Mouse (Mus musculus) activated CD4-positive, CD25-positive, alpha-beta regulatory T cell, adult 4 months (primary cell): Measurements from ENCODE around the gene Tedc1. TPM values are rescaled to one million over a fixed set of nuclear protein-coding genes. Genes with fewer than 3 reads are reported as not detected.

Experiments used
- ATAC-seq: one replicate; pipeline ENCODE4 v1.8.0; 2017
- polyA plus RNA-seq, 2 experiments: library from polyadenylated mRNA; unstranded; fragments of 100-300 nt; shearing (Covaris generic); gene quantifications; one replicate each; pipeline ENCODE4 v1.2.1; 2017

Gene Tedc1
- 1 to 10 TPM; 3.5 to 5.0 TPM for polyA plus RNA-seq

DNA sequence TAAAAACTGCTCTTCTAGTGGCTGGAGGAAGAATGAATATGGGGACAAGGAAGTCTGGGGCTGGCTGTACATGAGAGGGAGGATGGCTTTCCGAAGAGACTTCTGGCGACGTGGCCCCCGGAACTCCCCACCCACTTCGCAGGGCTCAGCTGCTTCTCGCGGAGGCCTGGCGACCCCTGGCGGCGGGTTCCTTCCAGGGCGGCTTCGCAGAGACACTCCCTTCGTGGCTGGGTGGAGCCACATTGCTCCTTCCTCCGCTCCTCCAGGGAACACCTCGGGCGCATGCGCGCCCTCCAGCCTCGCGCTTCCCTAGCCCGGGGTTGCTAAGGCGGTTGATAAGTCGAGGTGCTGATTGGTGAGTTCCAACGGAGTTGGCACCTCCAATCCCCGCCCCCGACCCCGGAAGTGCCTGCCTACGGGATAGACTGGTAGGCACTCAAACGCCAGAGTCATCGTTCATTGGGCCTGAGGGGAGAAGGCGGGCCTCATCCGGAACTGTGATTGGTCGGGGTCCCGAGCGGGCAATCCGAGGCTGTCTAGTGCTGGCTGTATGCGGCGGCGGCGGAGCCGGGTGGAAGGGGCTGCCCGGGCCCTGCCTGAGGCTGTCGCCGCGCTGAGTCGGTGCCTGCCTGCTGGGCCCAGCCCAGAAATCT, at the start of gene Tedc1:
Gene Tedc1, plus strand, starts transcription at position 535 of the 653 bp plus-strand sequence.
- ATAC-seq: peak; percentile 82

DNA sequence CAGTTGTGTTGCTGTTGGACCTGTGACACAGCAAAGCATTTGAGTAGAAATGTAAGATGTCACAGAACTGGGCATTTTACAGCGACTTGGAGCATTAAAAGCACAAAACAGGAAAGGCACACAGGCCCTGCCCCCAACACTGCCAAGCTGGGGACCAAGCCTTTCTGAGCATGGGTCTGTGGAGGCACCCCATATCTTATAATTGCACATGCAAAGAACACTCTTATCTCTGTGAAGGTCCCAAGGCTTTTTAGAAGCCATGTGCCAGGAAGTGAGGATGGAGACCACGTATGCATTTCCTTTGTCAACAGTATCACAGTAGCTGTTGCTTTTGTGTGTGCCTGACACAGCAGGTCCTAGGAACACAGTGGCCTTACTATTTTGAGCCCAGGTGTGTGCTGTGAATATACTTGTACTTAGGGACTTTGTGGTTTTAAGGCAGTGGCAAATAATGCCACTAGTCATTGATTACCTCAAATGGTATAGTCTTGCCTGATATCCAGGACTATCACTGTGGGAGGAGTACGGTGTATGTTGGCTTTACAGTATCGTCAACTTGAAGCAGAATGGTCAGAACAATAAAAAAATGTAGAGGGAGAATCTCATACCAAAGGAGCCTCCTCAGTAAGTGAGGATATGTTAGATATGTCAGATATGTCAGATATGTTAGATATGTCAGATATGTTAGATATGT, 48.6 kb upstream of the Tedc1 start:
- ATAC-seq: peak; percentile 32

DNA sequence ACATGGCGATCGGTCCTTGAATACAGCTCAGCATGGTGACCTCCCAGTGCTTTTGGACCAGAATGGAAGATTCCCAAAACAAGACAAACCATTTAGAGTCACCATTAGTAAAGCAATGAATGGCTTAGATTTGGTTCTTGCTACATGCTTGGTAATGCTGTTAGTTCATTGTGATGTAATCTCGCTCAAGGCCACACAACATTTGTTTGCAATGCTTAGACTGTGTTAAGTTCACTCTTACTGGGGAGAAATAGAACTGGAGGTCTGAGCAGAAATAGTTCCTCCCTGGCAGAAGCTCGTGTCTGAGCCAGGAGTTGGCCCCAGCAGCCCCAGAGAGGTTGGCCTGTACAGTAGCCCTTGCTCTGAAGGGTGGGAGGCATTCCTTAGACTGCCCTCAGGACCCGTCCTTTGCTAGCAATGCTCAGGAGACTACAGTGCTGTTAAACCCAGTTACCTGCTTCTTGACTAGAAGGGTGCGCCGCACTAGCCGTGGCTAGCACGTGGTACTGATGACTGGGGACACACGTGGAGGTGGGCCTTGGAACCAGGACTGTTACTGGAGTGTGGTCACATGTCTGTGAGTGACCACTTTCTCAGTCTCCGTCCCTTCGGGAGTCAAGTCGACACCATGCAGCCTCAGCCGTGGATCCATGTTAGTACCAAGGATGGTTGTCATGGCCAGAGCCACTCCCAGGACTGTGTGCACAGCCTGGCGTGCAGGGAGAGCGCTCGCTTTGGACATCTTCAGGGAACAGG, 47.5 kb upstream of the Tedc1 start:
- no peak for ATAC-seq

DNA sequence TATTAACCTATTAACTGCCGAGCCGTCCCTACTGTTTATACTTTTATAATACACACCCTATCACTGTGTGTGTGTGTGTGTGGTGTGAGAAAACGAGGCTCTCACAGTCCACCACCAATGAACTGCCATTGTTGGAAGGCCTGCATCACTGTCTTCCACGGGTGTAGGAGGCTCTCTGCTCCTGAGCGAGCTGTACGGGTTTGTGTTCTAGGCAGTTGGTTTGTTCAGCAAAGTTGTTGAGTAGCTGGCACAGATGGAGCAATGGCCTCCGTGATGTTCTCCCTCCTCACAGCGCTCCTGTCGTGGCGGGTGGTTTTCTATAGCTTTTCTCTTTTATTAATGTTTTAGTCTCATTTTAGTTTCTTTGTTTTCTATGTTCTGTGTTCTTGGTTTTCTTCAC, 46.4 kb upstream of the Tedc1 start:
- ATAC-seq: no peak

DNA sequence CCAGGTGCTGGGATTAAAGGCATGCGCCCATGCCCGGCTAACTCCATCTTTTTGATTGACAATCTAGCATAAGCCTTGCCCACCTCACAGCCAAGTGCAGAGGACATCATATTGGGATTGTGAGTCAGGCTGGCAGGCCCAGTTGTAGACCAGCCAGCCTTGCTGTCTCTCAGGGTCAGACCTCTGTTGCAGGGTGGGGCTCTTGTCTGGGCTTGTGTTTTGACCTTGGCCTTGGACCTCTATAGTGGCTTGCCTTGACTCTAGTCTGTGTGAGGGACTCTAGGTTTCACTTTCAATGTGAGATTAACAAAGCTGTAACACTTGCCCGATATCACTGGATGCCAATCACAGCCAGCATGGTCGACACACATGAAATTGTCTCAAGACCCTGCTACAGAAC, 42.1 kb upstream of the Tedc1 start:
- no peak for ATAC-seq

DNA sequence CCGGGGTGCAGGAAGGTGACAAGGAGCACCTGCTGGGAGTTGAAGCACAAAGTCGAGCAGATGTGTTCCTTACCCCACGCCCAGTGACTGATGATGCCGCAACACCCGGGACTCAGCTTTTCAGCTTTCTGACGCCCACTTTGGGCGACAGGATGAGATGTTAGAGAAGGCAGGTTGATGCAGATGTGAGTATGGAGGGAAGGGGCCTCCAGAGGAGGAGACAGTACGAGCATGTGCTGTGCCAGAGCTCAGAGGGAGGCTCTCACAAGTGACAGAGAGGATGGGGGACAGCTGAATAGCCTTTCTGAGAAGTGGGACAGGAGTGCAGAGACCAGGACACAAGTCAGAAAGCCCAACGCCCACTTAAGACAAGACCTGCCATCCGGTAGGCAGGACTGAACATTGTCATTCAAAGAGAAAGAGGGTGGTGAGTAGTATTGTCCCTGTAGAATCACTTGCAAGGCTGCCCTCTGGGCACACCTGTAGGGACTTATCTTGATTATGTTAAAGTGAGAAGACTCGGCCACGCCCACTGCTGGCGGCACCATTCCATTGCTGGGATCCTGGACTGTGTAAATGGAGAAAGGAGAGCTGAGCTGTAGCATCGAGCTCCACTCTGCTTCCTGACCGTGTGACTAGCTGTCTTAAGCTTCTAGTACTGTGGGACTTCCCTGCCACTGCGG, 41.2 kb upstream of the Tedc1 start:
- no peak for ATAC-seq

DNA sequence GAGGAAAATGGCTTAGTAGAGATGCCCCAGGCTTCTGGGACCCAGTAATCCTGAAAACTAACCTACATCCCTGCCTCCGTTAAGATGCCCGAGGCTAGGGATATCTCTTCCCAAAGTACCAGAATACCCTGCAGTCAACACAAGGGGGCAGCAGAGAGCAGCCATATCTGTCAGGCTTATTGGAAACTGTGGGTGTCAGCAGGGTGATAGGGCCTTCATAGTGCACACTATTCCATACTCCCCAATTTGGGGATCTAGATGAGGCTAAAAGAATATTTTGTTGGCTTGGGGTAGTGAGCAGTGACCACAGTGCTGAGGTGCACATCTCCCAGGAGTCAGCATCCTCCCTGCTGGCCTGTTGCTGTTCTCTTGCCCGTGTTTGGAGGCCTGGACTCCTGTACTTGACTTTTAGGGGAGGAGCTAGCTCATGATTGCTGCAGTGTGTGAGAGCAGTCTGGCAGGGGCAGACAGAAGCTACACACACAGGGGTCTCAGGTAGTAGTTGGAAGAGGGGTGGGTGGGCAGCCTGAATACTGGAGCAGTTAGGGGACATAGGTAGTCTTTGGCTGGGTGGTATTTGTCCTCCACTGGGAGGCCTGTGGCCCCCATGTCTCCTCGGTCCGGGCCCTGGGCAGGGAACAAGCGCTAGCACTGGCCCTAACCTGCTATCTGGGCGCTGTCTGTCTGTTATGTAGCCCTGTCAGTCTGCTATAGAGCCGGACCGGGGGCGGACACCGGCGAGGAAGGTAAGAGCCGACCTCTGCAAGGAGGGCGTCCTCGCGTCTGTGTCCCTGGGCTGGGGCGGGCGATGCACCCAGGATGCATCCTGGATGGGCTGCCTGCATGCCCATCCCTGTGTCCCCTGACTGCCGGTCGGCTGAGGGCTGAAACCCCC, 36.5 kb upstream of the Tedc1 start:
- ATAC-seq: peak; percentile 83

DNA sequence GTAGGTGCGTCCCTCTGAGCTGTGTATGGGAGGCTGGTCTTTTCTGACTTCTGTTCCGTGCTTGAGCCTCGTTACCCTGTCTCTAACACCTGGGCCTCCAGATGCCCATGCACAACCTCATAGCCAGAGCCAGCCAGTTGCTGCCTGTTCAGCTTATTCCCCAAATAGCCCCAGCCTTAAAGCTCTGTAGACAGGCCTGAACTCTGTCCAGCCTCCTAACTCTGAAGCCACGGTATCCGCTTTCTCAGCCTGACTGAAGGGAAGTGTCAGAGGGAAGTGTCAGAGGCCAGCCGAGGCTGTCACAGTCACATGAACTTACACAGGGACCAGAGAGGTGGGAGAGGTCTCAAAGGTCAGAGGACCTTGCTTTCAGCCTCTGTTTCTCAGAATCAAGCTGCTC, 31.5 kb upstream of the Tedc1 start:
- no peak for ATAC-seq

DNA sequence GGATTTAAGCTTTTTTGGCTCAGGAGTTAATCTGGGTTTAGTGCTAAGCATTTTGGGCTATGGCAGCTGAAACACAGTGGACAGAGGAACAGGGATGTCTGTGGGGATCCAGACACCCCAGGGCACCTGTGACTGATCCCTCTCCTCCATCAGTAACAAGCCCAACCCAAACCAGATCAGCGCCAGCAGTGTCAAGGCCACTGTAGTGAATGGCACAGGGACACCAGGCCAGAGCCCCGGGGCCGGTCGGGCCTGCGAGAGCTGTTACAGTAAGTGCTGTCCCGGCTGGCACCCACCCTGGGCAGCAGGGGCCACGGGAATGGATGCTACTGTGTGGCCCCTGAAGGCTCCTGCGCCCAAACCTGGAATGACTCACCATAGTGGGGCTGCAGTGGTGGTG, 25.5 kb upstream of the Tedc1 start:
- no peak for ATAC-seq

DNA sequence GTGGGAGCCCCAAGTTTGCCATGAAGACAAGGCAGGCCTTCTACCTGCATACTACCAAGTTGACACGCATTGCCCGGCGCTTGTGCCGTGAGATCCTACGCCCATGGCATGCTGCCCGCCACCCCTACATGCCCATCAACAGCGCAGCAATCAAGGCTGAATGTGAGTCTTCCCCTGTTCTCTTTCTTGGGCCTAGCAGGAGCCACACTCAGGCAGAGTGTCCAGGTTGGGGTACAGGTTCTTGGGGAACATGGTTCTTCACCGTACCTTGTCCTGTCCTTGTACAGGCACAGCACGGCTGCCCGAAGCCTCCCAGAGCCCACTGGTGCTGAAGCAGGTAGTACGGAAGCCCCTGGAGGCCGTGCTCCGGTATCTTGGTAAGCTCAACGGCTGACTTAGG, 24.6 kb upstream of the Tedc1 start:
- no peak for ATAC-seq

DNA sequence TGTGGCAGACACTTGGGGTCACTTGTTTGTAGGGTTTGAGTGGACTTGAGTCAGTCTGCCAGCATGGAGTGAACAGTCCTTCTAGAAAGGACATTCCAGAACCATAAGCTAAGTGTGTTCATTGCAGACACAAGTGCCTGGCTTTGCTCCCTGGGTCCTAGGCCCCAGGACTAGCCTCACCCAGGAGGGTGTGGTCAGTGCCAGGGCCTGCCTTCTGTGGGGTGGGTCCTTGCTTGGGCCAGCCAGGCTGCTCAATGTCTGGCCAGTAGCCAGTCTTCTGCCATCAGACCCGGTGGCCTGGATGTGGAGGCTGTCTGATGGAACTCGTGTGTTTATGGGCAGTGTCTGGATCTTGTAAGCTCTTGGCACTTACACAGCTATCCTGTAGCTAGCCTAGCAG, 23.7 kb upstream of the Tedc1 start:
- no peak for ATAC-seq

DNA sequence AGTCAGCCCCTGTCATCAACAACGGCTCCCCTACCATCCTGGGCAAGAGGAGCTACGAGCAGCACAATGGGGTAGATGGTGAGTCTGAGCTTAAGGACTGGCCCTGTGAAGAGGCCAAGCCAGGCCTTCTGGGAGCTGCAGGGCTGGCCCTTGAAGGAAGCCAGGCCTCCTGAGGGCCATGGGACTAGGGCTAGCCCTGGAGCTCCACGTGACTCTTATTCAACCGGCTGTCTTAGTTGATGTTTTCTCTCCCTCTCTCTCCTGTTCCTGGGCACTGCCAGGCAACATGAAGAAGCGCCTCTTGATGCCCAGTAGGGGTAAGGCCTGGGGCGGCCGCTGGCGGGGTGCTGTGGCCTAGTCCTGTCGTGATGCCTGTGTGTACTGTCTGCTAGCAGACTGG, 23.0 kb upstream of the Tedc1 start:
- no peak for ATAC-seq

DNA sequence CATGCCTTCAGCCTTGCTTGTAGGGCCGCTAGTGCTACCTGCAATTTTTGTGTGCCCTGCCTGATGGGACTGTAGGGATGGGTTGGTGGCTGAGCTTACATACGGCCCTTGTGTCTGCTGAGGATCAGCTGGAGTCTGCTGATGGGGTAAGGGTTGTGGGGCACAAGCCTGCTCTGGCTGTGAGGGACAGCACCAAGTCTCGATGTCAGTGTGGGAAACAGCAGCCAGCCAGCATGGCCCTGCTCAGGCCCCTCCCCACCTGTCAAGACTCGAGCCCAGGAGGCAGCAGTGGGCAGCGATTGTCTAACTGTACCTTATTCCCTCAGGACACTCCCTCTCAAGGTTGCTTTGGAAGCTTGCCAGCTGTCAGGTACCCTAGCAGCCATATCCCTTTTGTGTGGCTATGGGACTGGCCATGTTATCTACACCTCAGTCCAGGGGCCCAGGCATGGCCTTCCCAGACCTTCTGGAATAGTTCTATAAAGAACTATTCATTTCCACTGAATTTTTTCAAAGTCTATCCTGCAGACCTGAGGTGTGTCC, 22.3 kb upstream of the Tedc1 start:
- no peak for ATAC-seq

DNA sequence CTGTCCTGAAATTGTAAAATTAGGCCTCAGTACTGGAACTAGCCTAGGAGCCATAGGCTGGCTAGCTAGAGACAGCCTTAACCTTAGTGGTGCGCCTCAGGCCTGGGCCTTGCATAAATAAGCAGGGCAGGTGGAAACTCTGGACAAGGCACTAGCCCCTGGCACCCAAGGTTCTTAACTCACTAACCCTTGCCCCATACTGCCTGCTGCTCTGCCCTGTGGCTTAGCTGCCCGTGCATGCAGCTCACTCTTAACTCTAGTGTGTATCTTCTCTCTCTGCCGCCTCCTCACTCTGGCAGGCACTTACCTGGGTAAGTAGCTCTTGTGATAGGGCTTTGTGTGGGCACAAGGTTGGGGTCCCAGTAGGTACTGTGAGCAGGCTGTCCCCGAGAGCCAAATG, 21.7 kb upstream of the Tedc1 start:
- ATAC-seq: no peak

DNA sequence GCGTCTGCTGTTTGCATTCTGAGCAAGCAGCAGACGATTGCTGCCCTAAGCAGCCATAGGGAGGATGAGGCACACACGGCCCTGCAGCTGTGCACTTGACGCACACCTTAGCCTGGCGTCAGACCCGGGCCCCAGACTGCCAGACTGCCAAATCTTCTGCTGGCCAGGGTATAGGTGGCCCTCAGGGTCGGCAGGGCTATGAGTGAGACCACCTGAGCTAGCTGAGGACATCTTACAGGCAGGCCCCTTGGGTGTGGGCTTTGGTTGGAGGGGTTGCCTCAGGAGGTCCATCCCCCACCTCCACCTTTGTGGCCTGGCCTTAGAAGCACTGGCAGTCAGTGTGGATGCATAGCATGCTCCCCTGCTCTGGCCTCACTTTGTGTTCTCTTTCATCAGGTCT, 20.8 kb upstream of the Tedc1 start:
- no peak for ATAC-seq

DNA sequence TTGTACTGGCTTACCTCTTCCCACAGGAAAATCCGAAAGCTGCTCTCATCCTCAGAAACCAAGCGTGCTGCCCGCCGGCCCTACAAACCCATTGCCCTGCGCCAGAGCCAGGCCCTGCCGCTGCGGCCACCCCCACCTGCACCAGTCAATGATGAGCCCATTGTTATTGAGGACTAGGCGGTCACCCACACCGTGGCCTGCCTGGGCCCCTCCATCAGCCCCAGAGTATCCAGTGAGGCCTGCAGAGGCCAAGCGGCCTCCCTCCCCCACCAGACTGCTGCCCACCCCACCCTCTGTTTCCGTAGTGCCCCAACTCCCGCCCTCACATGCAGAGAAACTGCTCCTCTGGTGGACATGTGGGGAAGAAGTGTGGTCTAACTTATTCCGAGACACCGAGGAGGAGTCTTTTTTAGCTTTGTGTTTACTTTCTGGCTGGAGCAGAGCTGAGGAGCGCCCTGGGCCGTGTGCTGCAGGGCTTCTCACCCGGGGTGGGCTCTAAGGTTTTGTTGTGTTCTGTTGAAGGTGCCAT, 19.7 kb upstream of the Tedc1 start:
- ATAC-seq: no peak

DNA sequence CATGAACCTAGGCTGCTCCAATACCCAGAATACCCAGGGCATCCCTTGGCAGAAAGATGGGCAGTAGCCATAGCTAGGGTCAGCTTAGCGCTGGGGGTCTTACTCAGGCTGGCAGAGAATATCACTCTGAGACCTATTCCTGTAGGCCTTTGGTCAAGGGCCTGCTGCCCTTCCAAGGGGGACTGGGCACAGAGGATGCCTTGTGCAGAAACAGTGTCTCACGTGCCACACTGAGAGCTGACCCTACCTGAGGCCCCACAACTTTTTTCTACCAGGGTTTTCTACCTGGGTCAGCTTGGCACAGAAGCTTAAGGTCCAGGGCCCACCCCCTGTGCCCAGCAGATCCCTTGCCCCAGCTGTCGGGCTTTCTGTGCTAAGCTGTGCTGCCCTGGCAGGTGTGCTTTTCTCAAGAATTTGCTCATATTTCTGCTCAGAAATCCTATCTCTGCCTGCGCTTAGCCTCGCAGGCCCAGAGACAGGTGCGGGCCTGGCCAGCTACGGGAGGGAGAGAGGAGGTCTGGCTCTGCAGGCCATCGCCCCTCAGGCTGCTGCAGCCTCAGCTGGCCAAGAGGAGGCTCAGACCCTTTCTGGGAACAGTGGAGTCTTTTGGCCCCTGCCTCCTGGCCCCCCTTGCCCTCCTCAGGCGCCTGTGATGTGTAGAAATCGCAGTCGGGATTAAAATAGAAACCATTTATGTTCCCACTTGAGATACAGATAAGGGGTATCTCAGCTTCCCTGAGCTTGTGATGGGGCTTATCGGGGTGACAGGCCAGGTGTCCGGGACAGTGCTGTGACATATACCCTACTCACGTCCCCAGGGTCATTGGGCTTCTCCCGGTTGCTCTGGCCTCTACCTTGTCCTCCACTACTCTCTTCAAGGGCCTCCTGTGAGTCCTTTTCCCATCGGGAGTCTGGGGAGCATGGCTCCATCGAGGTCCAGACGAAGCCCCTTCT, 18.7 kb upstream of the Tedc1 start:
- no peak for ATAC-seq

DNA sequence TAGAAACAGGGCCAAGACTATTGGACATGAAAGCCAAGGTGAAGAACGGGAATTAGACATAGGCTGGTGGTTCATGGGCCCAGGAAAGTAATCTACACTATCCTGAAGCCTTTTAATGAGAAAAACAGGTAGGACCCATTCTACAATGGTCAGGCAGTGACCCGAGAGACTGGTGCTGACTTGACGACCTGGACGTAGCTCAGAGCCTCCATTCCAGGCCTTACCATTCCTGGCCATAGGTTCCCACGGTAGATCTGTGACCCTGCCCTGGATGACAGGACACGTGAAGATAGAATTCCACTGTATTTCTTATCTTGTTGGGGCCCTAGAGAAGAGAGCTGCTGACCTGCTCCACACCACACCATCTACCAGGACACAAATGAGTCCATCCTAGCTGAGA, 17.9 kb upstream of the Tedc1 start:
- ATAC-seq: no peak

DNA sequence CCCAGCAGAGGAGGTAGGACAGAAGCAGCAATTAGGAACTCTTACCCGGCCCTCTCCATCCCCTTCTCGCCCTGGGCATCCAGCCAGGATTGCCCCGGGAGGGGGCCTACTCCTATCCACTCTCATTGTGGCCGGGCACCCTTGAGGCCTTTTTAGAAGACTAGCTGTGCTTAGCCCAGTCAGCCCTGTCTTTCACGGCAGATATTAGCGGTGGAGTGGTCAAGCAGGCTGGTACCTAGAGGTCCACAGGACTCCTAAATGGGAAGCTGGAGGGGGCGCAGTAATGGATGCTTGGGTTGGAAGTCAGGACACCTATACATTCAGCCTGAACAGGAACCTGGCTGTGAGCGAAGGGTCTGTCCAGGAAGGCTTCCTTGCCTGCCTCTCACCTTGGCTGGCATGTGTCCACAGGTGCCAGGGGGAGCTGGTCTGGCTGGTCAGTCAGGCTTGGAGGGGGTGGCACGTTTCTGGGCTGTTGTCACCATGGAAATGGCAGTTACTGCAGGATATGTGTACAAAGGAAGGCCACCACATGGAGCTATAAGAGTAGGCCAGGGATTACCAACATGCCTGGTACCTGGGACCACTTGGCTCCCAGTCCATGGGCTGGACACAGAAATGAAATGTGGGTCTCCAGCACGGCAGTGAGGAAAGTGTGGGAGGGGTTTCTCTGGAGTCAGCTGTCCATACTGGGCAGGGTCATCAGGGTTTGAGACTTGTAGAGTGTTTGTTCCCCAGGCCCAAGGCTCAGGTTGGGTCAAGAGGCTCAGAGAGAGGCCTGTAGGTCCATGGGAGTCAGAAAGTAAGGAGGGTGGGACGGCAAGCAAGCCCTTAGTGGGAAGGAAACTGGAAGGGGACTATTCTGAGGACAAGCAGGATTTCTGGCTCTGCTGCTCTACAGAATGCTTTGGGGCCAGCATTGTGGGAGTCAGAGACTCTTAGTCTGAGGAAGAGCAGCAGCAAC, 17.0 kb upstream of the Tedc1 start:
- no peak for ATAC-seq
